Mouse (Mus musculus) lung, postnatal 0 days (tissue): Measurements from ENCODE around the gene Gm20662. TPM values are rescaled to one million over a fixed set of nuclear protein-coding genes. Genes with fewer than 3 reads are reported as not detected.

Source experiments
- ATAC-seq: fragments of 200-750 bp; cut with Nextera tagmentation; 2 replicates; pipeline ENCODE4 v1.8.0; 2017; ENCODE audit warnings: moderate library complexity
- DNase-seq: peaks from one replicate; pipeline ENCODE4 v3.0.0-alpha.2; 2016; ENCODE audit warnings: low spot score
- H3K27ac ChIP-seq: fragments of 300-500 bp; sonication (generic); 2 replicates; pipeline ENCODE4 v1.5.1; 2014; ENCODE audit warnings: antibody characterized with exemption, mild to moderate bottlenecking, low read length, mixed read lengths
- H3K27me3 ChIP-seq: fragments of 300-500 bp; sonication (generic); replicated peaks from 2 replicates; pipeline ENCODE4 v1.6.1; 2014; ENCODE audit warnings: low read length, mixed read lengths; ENCODE audit not compliant: insufficient read depth
- H3K36me3 ChIP-seq: fragments of 300-500 bp; sonication (generic); 2 replicates; pipeline ENCODE4 v1.6.1; 2014; ENCODE audit warnings: low read length, mixed read lengths; ENCODE audit not compliant: insufficient read depth
- H3K4me1 ChIP-seq: fragments of 300-500 bp; sonication (generic); 2 replicates; pipeline ENCODE4 v1.6.1; 2014; ENCODE audit warnings: antibody characterized with exemption, low read depth, low read length, mixed read lengths; ENCODE audit not compliant: insufficient read depth
- H3K4me2 ChIP-seq: fragments of 300-500 bp; sonication (generic); replicated peaks from 2 replicates; pipeline ENCODE4 v1.6.1; 2014; ENCODE audit warnings: low read depth, mild to moderate bottlenecking, low read length, moderate library complexity, mixed read lengths
- H3K4me3 ChIP-seq: fragments of 300-500 bp; sonication (generic); 2 replicates; pipeline ENCODE4 v1.5.1; 2014; ENCODE audit warnings: low read depth, low read length
- H3K9ac ChIP-seq: fragments of 300-500 bp; sonication (generic); replicated peaks from 2 replicates; pipeline ENCODE4 v1.6.1; 2014; ENCODE audit warnings: low read depth, mild to moderate bottlenecking
- H3K9me3 ChIP-seq: fragments of 300-500 bp; sonication (generic); 2 replicates; pipeline ENCODE4 v1.6.1; 2016; ENCODE audit warnings: low read length, mixed read lengths
- CTCF ChIP-seq: IDR thresholded peaks from 2 replicates; pipeline ENCODE4 v1.5.1; 2016; ENCODE audit warnings: antibody characterized with exemption, mild to moderate bottlenecking
- EP300 ChIP-seq: IDR thresholded peaks from 2 replicates; pipeline ENCODE4 v1.6.1; 2016; ENCODE audit warnings: antibody characterized with exemption, mild to moderate bottlenecking, control low read depth
- WGBS: fragments of 180-500 bp; shearing (Covaris S2); extraction: QIAGEN DNeasy Blood & Tissue Kit; methylation state at CpG from one replicate; pipeline ENCODE4 v1.1.7; 2014; 5-methylcytosine and 5-hydroxymethylcytosine counted together
- polyA plus RNA-seq: library from polyadenylated mRNA; unstranded; fragments of >200 nt; fragmentation: Nextera tagmentation; extraction: Ambion mirVana; gene quantifications from 2 replicates; pipeline ENCODE4 v1.2.1, GENCODE M21; 2015

The Gm20662 gene
- polyA plus RNA-seq, 1 experiment from 2014 or later = 0.44 TPM

- 3% methylated on average over 28 of the region's 39 CpGs for WGBS
- ATAC-seq (peak; percentile 96), DNase-seq (peak; percentile 100)
- peak within 1 kb of the TSS; percentile 79 for H3K27ac ChIP-seq
- no peaks in the 10 kb centered on the region for H3K9me3 ChIP-seq
- H3K36me3 ChIP-seq = peaks cover 14% of the 10 kb centered on the region
- peak within 1 kb of the TSS; percentile 65 for H3K4me3 ChIP-seq
- peaks cover 7% of the 10 kb centered on the region; the same call in 1 of the 2 replicates for H3K4me1 ChIP-seq
- H3K9ac ChIP-seq = peak within 1 kb of the TSS; percentile 76
- TF ChIP-seq EP300 = no peak
- TF ChIP-seq CTCF = no peak
- peak within 1 kb of the TSS; percentile 90 for H3K4me2 ChIP-seq
- H3K27me3 ChIP-seq = no peaks in the 10 kb centered on the region
These were observed 52.9 kb downstream of the Gm20662 start, which contains the start of gene Gmppb for GRCm38 (mm10) chr9:108049016-108049455. TSS of gene Gmppb (plus strand) at chr9:108049242.

- TF ChIP-seq EP300 (no peak), CTCF (no peak)
- no peak for ATAC-seq
- H3K27ac ChIP-seq = peak overlapping the region; percentile 64; the same call in 1 of the 2 replicates
- peak overlapping the region; percentile 90 for H3K4me2 ChIP-seq
- peaks cover 13% of the 10 kb centered on the region for H3K36me3 ChIP-seq
- H3K4me1 ChIP-seq = peaks cover 7% of the 10 kb centered on the region; the same call in 1 of the 2 replicates
- no peaks in the 10 kb centered on the region for H3K27me3 ChIP-seq
- no peaks in the 10 kb centered on the region for H3K9me3 ChIP-seq
- 40% methylated on average over 15 of the region's 15 CpGs for WGBS
- H3K4me3 ChIP-seq = peak overlapping the region; percentile 65
- peak overlapping the region; percentile 76 for H3K9ac ChIP-seq
- no peak for DNase-seq
These were observed 53.6 kb downstream of the Gm20662 start for GRCm38 (mm10) chr9:108049561-108050251.

- no peak overlapping the region for H3K4me2 ChIP-seq
- TF ChIP-seq CTCF = no peak
- H3K27ac ChIP-seq = no peak overlapping the region
- no peaks in the 10 kb centered on the region for H3K9me3 ChIP-seq
- H3K27me3 ChIP-seq = no peaks in the 10 kb centered on the region
- H3K4me1 ChIP-seq = peaks cover 7% of the 10 kb centered on the region; the same call in 1 of the 2 replicates
- WGBS = 92% methylated on average over 15 of the region's 15 CpGs
- no peak overlapping the region for H3K9ac ChIP-seq
- peaks cover 5% of the 10 kb centered on the region; the same call in 1 of the 2 replicates for H3K36me3 ChIP-seq
- DNase-seq (no peak), ATAC-seq (no peak)
- H3K4me3 ChIP-seq = no peak overlapping the region
These were observed 55.2 kb downstream of the Gm20662 start for GRCm38 (mm10) chr9:108051184-108051930.

GRCm38 (mm10) chr9:108051931-108052220 lies 55.7 kb downstream of the Gm20662 start:
- DNase-seq (no peak), ATAC-seq (no peak)
- TF ChIP-seq EP300 (no peak), CTCF (no peak)
- Histone ChIP-seq H3K27me3 (no peaks in the 10 kb centered on the region), H3K4me2 (no peak overlapping the region), H3K9ac (no peak overlapping the region), H3K9me3 (no peaks in the 10 kb centered on the region), H3K36me3 (peaks cover 10% of the 10 kb centered on the region; the same call in 1 of the 2 replicates), H3K4me1 (peaks cover 7% of the 10 kb centered on the region; the same call in 1 of the 2 replicates), H3K27ac (no peak overlapping the region), H3K4me3 (no peak overlapping the region)
- WGBS = 83% methylated on average over 4 of the region's 4 CpGs

GRCm38 (mm10) chr9:108052411-108052810 lies 56.3 kb downstream of the Gm20662 start:
- H3K27me3 ChIP-seq = no peaks in the 10 kb centered on the region
- H3K27ac ChIP-seq = no peak overlapping the region
- H3K4me1 ChIP-seq = peaks cover 7% of the 10 kb centered on the region; the same call in 1 of the 2 replicates
- H3K36me3 ChIP-seq = peaks cover 12% of the 10 kb centered on the region; the same call in 1 of the 2 replicates
- TF ChIP-seq CTCF (no peak), EP300 (no peak)
- WGBS = 75% methylated on average over 7 of the region's 7 CpGs
- no peak overlapping the region for H3K4me2 ChIP-seq
- DNase-seq (no peak), ATAC-seq (no peak)
- no peaks in the 10 kb centered on the region for H3K9me3 ChIP-seq
- H3K4me3 ChIP-seq = no peak overlapping the region
- H3K9ac ChIP-seq = no peak overlapping the region

GRCm38 (mm10) chr9:108052885-108053664 lies 56.9 kb downstream of the Gm20662 start, which contains the start of gene Amigo3:
TSS of gene Amigo3 (plus strand) at chr9:108053159.
- whole genome bisulfite sequencing = 52% methylated on average over 20 of the region's 20 CpGs

More at GRCm38 (mm10) chr9:108052885-108053664, 56.9 kb downstream of the Gm20662 start, which contains the start of gene Amigo3:
- no peak within 1 kb of the TSS for H3K9ac ChIP-seq
- no peak within 1 kb of the TSS for H3K4me3 ChIP-seq
- peaks cover 7% of the 10 kb centered on the region; the same call in 1 of the 2 replicates for H3K4me1 ChIP-seq
- H3K27ac ChIP-seq = 0 out of 2 replicates have a peak within 1 kb of the TSS, but pooled peaks have one; percentile 39
- ATAC-seq (peak; percentile 74), DNase-seq (peak; percentile 98)
- H3K36me3 ChIP-seq = peaks cover 15% of the 10 kb centered on the region; the same call in 1 of the 2 replicates
- peak within 1 kb of the TSS; percentile 39 for H3K4me2 ChIP-seq
- H3K9me3 ChIP-seq = no peaks in the 10 kb centered on the region
- TF ChIP-seq EP300 (no peak), CTCF (peak; percentile 97)
- no peaks in the 10 kb centered on the region for H3K27me3 ChIP-seq
